Mouse (Mus musculus): Measurements from ENCODE around the gene Klhdc7a. TPM values are rescaled to one million over a fixed set of nuclear protein-coding genes. Genes with fewer than 3 reads are reported as not detected.

Gene Klhdc7a
- total and polyA plus RNA-seq, 3 experiments = 1.4 to 4.7 (median 1.7) TPM

GRCm38 (mm10) chr4:139935557-139935956 lies 32.3 kb downstream of the Klhdc7a start:
- no peaks in the 10 kb centered on the region for H3K27me3 ChIP-seq (ENCODE audit: control insufficient read depth, insufficient read depth, low read length)
- WGBS = 63% methylated on average over 3 of the region's 3 CpGs
- intact Hi-C loops (cut with DNase I) = no loop called here

DNA sequence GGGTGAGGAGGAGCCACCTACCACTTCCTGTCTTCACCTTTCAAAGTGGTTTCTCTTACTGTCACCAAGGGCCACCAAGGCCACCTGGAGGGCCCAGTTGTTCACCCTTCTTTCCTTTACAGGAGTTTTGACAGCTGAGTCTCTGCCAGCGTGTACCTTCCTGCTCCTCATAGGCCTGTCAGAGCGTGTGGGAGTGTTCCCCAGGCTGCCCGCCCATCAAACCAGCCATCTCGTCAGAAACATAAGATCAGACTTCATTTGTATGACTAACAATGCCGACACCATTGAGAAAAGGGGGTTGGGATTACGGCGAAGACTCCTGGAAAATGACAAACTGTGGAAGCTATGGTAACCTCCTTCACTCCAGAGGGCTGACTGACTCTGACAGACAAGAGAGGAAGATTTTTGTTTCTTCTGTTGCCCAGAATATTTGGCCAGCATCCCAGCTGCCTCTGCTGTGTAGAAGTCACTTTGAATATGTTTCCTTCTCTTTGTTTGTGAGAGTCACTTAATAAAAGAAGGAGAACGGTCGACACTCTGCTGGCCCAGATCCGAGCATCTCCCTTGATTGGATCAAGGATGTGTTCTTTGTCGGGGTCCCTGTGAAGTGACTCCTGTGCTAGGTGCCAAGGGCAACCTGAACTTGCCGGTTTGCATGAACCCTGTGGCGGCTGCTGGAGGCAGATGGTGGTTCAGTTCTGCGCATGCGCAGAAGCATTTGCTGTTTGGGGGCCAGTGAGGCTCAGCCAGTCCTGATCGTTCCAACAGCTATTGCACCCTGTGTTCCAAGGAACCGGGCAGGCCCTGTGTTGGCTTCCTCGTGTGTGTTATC lies 34.6 kb downstream of the Klhdc7a start:
- Histone ChIP-seq H3K36me3 (ENCODE audit: control insufficient read depth, insufficient read depth, low read length) (no peaks in the 10 kb centered on the region), H3K9ac (ENCODE audit: low read depth, low read length) (no peak overlapping the region), H3K79me2 (replicated peaks; ENCODE audit: control insufficient read depth, insufficient read depth, low read length) (no peaks in the 10 kb centered on the region), H3K4me1 (ENCODE audit: control insufficient read depth, insufficient read depth, low read length) (no peaks in the 10 kb centered on the region), H3K4me3 (no peak overlapping the region), H3K27ac (no peak overlapping the region), H3K27me3 (ENCODE audit: control insufficient read depth, insufficient read depth, low read length) (peaks cover 2% of the 10 kb centered on the region; the same call in 1 of the 2 replicates)
- no peak for DNase-seq
- no peak for TF ChIP-seq EP300 (IDR thresholded peaks at IDR 0.05; ENCODE audit: insufficient read depth, low read depth, low read length)
- WGBS = 67% methylated on average over 18 of the region's 18 CpGs
- intact Hi-C loops (cut with DNase I) = no loop called here

More at GRCm38 (mm10) chr4:139935557-139935956, 32.3 kb downstream of the Klhdc7a start:
- TF ChIP-seq EP300 (IDR thresholded peaks at IDR 0.05; ENCODE audit: insufficient read depth, low read depth, low read length) = no peak
- TF ChIP-seq POLR2A (IDR thresholded peaks at IDR 0.05; ENCODE audit: insufficient read depth, low read depth, low read length) = no peak
- no peak for TF ChIP-seq CTCF (IDR thresholded peaks at IDR 0.05)
- no peaks in the 10 kb centered on the region for H3K4me1 ChIP-seq (ENCODE audit: control insufficient read depth, insufficient read depth, low read length)
- no peak overlapping the region for H3K4me3 ChIP-seq
- no peaks in the 10 kb centered on the region for H3K36me3 ChIP-seq (ENCODE audit: control insufficient read depth, insufficient read depth, low read length)
- H3K27ac ChIP-seq = no peak overlapping the region
- no peak for DNase-seq
- no peaks in the 10 kb centered on the region for H3K79me2 ChIP-seq (replicated peaks; ENCODE audit: control insufficient read depth, insufficient read depth, low read length)
- H3K9ac ChIP-seq (ENCODE audit: low read depth, low read length) = no peak overlapping the region

GRCm38 (mm10) chr4:139931790-139932510 lies 35.9 kb downstream of the Klhdc7a start:
- DNase-seq = no peak
- no peaks in the 10 kb centered on the region for H3K36me3 ChIP-seq (ENCODE audit: control insufficient read depth, insufficient read depth, low read length)
- no peak for TF ChIP-seq POLR2A (IDR thresholded peaks at IDR 0.05; ENCODE audit: insufficient read depth, low read depth, low read length)
- TF ChIP-seq EP300 (IDR thresholded peaks at IDR 0.05; ENCODE audit: insufficient read depth, low read depth, low read length) = no peak
- TF ChIP-seq CTCF (IDR thresholded peaks at IDR 0.05) = no peak
- H3K9ac ChIP-seq (ENCODE audit: low read depth, low read length) = no peak overlapping the region
- 21% methylated on average over 12 of the region's 12 CpGs for WGBS
- no peaks in the 10 kb centered on the region for H3K79me2 ChIP-seq (replicated peaks; ENCODE audit: control insufficient read depth, insufficient read depth, low read length)
- H3K27ac ChIP-seq = no peak overlapping the region
- peaks cover 3% of the 10 kb centered on the region; the same call in 1 of the 2 replicates for H3K27me3 ChIP-seq (ENCODE audit: control insufficient read depth, insufficient read depth, low read length)
- H3K4me1 ChIP-seq (ENCODE audit: control insufficient read depth, insufficient read depth, low read length) = no peaks in the 10 kb centered on the region
- no peak overlapping the region for H3K4me3 ChIP-seq
- intact Hi-C loops (cut with DNase I) = no loop called here

GRCm38 (mm10) chr4:139930885-139931284 lies 36.9 kb downstream of the Klhdc7a start:
- Histone ChIP-seq H3K27ac (no peak overlapping the region), H3K36me3 (ENCODE audit: control insufficient read depth, insufficient read depth, low read length) (no peaks in the 10 kb centered on the region), H3K4me3 (no peak overlapping the region), H3K27me3 (ENCODE audit: control insufficient read depth, insufficient read depth, low read length) (peaks cover 4% of the 10 kb centered on the region; the same call in 1 of the 2 replicates), H3K79me2 (replicated peaks; ENCODE audit: control insufficient read depth, insufficient read depth, low read length) (no peaks in the 10 kb centered on the region), H3K4me1 (ENCODE audit: control insufficient read depth, insufficient read depth, low read length) (no peaks in the 10 kb centered on the region), H3K9ac (ENCODE audit: low read depth, low read length) (no peak overlapping the region)
- 37% methylated on average over 7 of the region's 7 CpGs for WGBS
- intact Hi-C loops (cut with DNase I) = no loop called here
- no peak for TF ChIP-seq POLR2A (IDR thresholded peaks at IDR 0.05; ENCODE audit: insufficient read depth, low read depth, low read length)
- no peak for TF ChIP-seq EP300 (IDR thresholded peaks at IDR 0.05; ENCODE audit: insufficient read depth, low read depth, low read length)
- TF ChIP-seq CTCF (IDR thresholded peaks at IDR 0.05) = no peak
- no peak for DNase-seq

- intact Hi-C loops (cut with DNase I) = no loop called here
- no peak for DNase-seq
- peaks cover 6% of the 10 kb centered on the region; the same call in 1 of the 2 replicates for H3K27me3 ChIP-seq (ENCODE audit: control insufficient read depth, insufficient read depth, low read length)
- TF ChIP-seq POLR2A (IDR thresholded peaks at IDR 0.05; ENCODE audit: insufficient read depth, low read depth, low read length) = no peak
- TF ChIP-seq EP300 (IDR thresholded peaks at IDR 0.05; ENCODE audit: insufficient read depth, low read depth, low read length) = no peak
- TF ChIP-seq CTCF (IDR thresholded peaks at IDR 0.05) = no peak
- no peak overlapping the region for H3K4me3 ChIP-seq
- WGBS = 7% methylated on average over 11 of the region's 11 CpGs
- no peaks in the 10 kb centered on the region for H3K79me2 ChIP-seq (replicated peaks; ENCODE audit: control insufficient read depth, insufficient read depth, low read length)
- no peak overlapping the region for H3K27ac ChIP-seq
- H3K4me1 ChIP-seq (ENCODE audit: control insufficient read depth, insufficient read depth, low read length) = no peaks in the 10 kb centered on the region
- H3K9ac ChIP-seq (ENCODE audit: low read depth, low read length) = no peak overlapping the region
- no peaks in the 10 kb centered on the region for H3K36me3 ChIP-seq (ENCODE audit: control insufficient read depth, insufficient read depth, low read length)
Measured at GRCm38 (mm10) chr4:139926161-139926561, 41.7 kb downstream of the Klhdc7a start.
